ENCODE assay signal across 8 mouse cellular contexts in the genomic region with DNA sequence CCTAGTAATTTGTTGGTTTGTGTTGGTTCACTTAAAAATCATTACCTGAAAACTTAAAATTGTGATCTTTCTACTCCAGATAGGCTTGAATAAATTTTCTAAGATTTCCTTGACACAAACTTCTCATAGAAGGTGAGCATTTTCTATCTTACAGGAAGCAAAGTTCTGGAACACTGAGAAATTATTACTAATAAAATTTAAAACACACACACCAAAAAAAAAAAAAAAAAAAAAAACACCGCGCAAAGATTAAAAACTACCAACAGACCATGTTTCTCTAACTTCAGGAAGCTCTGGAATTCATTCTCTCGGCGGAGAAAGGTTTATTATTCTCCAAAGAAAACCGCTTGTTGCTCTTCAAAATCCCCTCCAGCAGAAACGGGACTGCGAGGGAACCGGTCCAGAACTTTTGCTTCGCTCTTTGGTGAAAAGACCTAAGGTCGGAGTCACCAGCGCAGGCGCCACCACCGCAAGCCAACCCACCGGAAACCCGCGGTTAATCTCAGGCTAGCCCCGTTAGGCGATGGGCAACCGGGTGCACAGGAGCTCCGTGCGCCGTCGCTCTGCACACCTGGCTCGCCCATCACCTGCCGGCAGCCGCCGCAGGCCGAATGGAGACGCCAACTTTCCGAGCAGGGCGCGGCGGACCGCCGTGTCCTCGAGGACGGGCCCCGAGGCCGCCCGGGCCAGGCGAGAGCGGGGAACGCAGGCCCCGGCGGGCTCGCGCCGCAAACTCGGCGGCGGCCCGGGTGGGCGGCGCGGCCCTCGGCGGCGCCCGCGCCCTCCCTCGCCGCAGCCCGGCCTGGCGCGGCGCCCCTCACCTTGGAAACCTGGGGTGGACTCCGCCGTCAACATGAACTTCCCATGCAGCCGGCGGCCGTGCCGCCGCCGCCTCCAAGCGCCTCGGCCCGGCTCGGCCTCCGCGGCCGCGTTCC. TPM values are rescaled to one million over a fixed set of nuclear protein-coding genes. Genes with fewer than 3 reads are reported as not detected.
DNase-seq lines count a peak whose midpoint lies in the region; ATAC-seq and TF ChIP-seq lines count a peak whose summit lies in the region.

No protein-coding gene starts in this region.

- peak; percentile 64 for DNase-seq in brain, embryonic 14.5 days (ENCODE audit: low read depth)
- DNase-seq in forebrain, embryonic 11.5 days (ENCODE audit: low spot score), result peak; percentile 68
- peak; percentile 75 to 79 for DNase-seq in heart, postnatal 10 days
- peak; percentile 74 to 83 for DNase-seq in kidney, postnatal 36 days
- peak; percentile 64 for DNase-seq in lung, postnatal 25 days (ENCODE audit: low spot score)
- DNase-seq in ovary, postnatal 14 days (ENCODE audit: low spot score), result peak; percentile 33
- DNase-seq in thymus, postnatal 36 days, result peak; percentile 53 to 57

- H3K27ac ChIP-seq in ES-Bruce4 (ENCODE audit: insufficient read depth, low read length), result peak overlapping the region; percentile 73
- H3K27ac ChIP-seq in forebrain, embryonic 11.5 days (ENCODE audit: low read depth, low read length), result peak overlapping the region; percentile 92

- no peak for TF ChIP-seq POLR2A in ES-Bruce4 (IDR thresholded peaks at IDR 0.05; ENCODE audit: insufficient read depth, low read length)
- no peak for TF ChIP-seq POLR2A in brain, embryonic 14.5 days (IDR thresholded peaks at IDR 0.05; ENCODE audit: borderline replicate concordance, extremely low read depth, insufficient read depth, insufficient read length, poor library complexity, severe bottlenecking)

- H3K36me3 ChIP-seq in ES-Bruce4 (ENCODE audit: control insufficient read depth, insufficient read depth, low read length, poor library complexity, severe bottlenecking), result no peaks in the 10 kb centered on the region
- H3K36me3 ChIP-seq in forebrain, embryonic 11.5 days (ENCODE audit: control insufficient read depth, insufficient read depth, low read length), result no peaks in the 10 kb centered on the region

- TF ChIP-seq CTCF in ES-Bruce4 (IDR thresholded peaks at IDR 0.05; ENCODE audit: low read depth, low read length), result no peak
- TF ChIP-seq CTCF in brain, embryonic 14.5 days (IDR thresholded peaks at IDR 0.05; ENCODE audit: borderline replicate concordance, extremely low read depth, insufficient read depth, insufficient read length), result no peak

- ATAC-seq in forebrain, embryonic 11.5 days (replicated peaks; ENCODE audit: low FRiP score), result peak; percentile 70

- peak overlapping the region; percentile 67 for H3K4me2 ChIP-seq in forebrain, embryonic 11.5 days (ENCODE audit: low read depth, low read length, severe bottlenecking)

- intact Hi-C loops in heart, postnatal 10 days (cut with DNase I), result loop anchor here (2.0 kb wide), 1 partner anchor 33 kb away; a partner anchor contains a TSS

- no peaks in the 10 kb centered on the region for H3K9me3 ChIP-seq in ES-Bruce4 (replicated peaks; ENCODE audit: control insufficient read depth, insufficient read depth, low read length, poor library complexity, severe bottlenecking)
- H3K9me3 ChIP-seq in forebrain, embryonic 11.5 days (ENCODE audit: control insufficient read depth, low read length), result no peaks in the 10 kb centered on the region

- no peak for TF ChIP-seq EP300 in ES-Bruce4 (IDR thresholded peaks at IDR 0.05; ENCODE audit: insufficient read depth, low read depth, low read length)

- WGBS in forebrain, embryonic 11.5 days, result under 1% methylated on average over 82 of the region's 82 CpGs

- peak overlapping the region; percentile 71 for H3K4me3 ChIP-seq in ES-Bruce4 (ENCODE audit: low read depth, low read length)
- H3K4me3 ChIP-seq in forebrain, embryonic 11.5 days (ENCODE audit: low read depth, low read length), result peak overlapping the region; percentile 89

- H3K27me3 ChIP-seq in ES-Bruce4 (ENCODE audit: control insufficient read depth, insufficient read depth, low read length, poor library complexity, severe bottlenecking), result no peaks in the 10 kb centered on the region; the same call in 1 of the 2 replicates
- no peaks in the 10 kb centered on the region for H3K27me3 ChIP-seq in forebrain, embryonic 11.5 days (ENCODE audit: control insufficient read depth, insufficient read depth, low read length)

- H3K4me1 ChIP-seq in ES-Bruce4 (ENCODE audit: control insufficient read depth, insufficient read depth, low read length), result no peaks in the 10 kb centered on the region
- no peaks in the 10 kb centered on the region for H3K4me1 ChIP-seq in forebrain, embryonic 11.5 days (replicated peaks; ENCODE audit: control insufficient read depth, insufficient read depth, low read length)

- peak overlapping the region; percentile 90 for H3K9ac ChIP-seq in ES-Bruce4 (ENCODE audit: low read depth, poor library complexity, severe bottlenecking)
- H3K9ac ChIP-seq in forebrain, embryonic 11.5 days (ENCODE audit: low read length), result peak overlapping the region; percentile 92

RNA-seq across cellular contexts. Expression of a gene that starts 6.7 kb away (rescaled TPM):
- polyA plus RNA-seq in ES-Bruce4 (2011; ENCODE audit: insufficient read depth, insufficient read length, low read depth, missing spikeins), result 69.3 and 72.9 TPM in 2 replicates
- 30.1 and 32.7 TPM in 2 replicates for polyA plus RNA-seq in brain, embryonic 14.5 days (2012; rRNA removed)
- 48.6 and 50.7 TPM in 2 replicates for polyA plus RNA-seq in forebrain, embryonic 11.5 days (2014; fragmentation: Nextera tagmentation; extraction: Ambion mirVana)
- 10 to 100 TPM; 38.8 to 39.6 TPM for total RNA-seq in heart, postnatal 10 days (2021)

RNA-seq across cellular contexts. Expression of a gene that starts 32.1 kb away (rescaled TPM):
- polyA plus RNA-seq in ES-Bruce4 (2011; ENCODE audit: insufficient read depth, insufficient read length, low read depth, missing spikeins), result 145 and 151 TPM in 2 replicates
- polyA plus RNA-seq in brain, embryonic 14.5 days (2012; rRNA removed), result 155 and 179 TPM in 2 replicates
- 83.2 and 84.4 TPM in 2 replicates for polyA plus RNA-seq in forebrain, embryonic 11.5 days (2014; fragmentation: Nextera tagmentation; extraction: Ambion mirVana)
- total RNA-seq in heart, postnatal 10 days (2021), result 10 to 100 TPM; 54.4 to 56.2 TPM

RNA-seq across cellular contexts. Expression of a gene that starts 38.3 kb away (rescaled TPM):
- polyA plus RNA-seq in ES-Bruce4 (2011; ENCODE audit: insufficient read depth, insufficient read length, low read depth, missing spikeins), result not detected in 2 replicates
- polyA plus RNA-seq in brain, embryonic 14.5 days (2012; rRNA removed), result not detected in 2 replicates
- 0.15 and 0.16 TPM in 2 replicates for polyA plus RNA-seq in forebrain, embryonic 11.5 days (2014; fragmentation: Nextera tagmentation; extraction: Ambion mirVana)
- not detected for total RNA-seq in heart, postnatal 10 days (2021)

Comparison
In these comparisons a context has a peak if more than half of its experiments do, and no peak if none do; other contexts are left out.
1. Peak in every context shown above with its lines: DNase-seq, ATAC-seq, H3K4me3 ChIP-seq and H3K27ac ChIP-seq.